Mouse (Mus musculus): ENCODE measurements around the gene Psmb10. TPM values are rescaled to one million over a fixed set of nuclear protein-coding genes. Genes with fewer than 3 reads are reported as not detected.
"Not testable (repeated sequence)": the region's sequence is repeated elsewhere in the genome, so short reads cannot be mapped to it uniquely, and the experiment has no call there.

Psmb10 gene
- 10 to 100 TPM; 22.9 to 26.3 TPM for total RNA-seq (2021)
- long read RNA-seq, experiment 1, transcript Psmb10-201 (8 exons, 1,311 nt) = major isoform, 10 of 14 reads
- long read RNA-seq, experiment 1, partial matches to known transcripts = 1 of 14 reads
- long read RNA-seq, experiment 1, other reads (novel, unspliced or antisense) = 0 of 14 reads
- long read RNA-seq, experiment 2, transcript Psmb10-201 (8 exons, 1,311 nt) = major isoform, 9 of 13 reads
- long read RNA-seq, experiment 2, partial matches to known transcripts = 0 of 13 reads
- long read RNA-seq, experiment 2, other reads (novel, unspliced or antisense) = 2 of 13 reads

GRCm38 (mm10) chr8:105938306-105938669 is at the start of gene Psmb10:
Gene Psmb10 (minus strand): TSS chr8:105938444.
- DNase-seq = no peak

- DNase-seq = not testable (repeated sequence)
Measured at GRCm38 (mm10) chr8:105983406-105983805, 45.2 kb upstream of the Psmb10 start.

DNA sequence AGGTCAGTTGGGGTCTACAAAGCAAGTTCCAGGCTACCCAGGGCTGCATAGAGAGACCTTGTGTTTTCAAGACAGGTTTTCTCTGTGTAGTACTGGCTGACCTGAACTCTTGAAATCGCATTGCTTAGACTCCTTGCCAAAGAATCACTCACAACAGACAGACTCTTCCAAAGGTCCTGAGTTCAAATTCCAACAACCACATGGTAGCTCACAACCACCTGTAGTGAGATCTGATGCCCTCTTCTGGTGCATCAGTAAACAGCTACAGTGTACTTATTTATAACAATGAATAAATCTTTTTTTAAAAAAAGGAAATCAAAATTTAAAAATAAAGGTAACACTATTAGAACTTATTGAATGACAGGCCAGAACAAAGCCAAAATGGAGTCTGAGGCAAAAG is 42.9 kb upstream of the Psmb10 start:
- no peak for DNase-seq

- DNase-seq = no peak
Measured at GRCm38 (mm10) chr8:105979325-105979724, 41.1 kb upstream of the Psmb10 start, which contains the start of gene Dpep3. Gene Dpep3 (minus strand): TSS chr8:105979429.

GRCm38 (mm10) chr8:105975363-105975762 is 37.1 kb upstream of the Psmb10 start:
- DNase-seq = no peak

GRCm38 (mm10) chr8:105971019-105971720 is 32.9 kb upstream of the Psmb10 start:
- no peak for DNase-seq

DNA sequence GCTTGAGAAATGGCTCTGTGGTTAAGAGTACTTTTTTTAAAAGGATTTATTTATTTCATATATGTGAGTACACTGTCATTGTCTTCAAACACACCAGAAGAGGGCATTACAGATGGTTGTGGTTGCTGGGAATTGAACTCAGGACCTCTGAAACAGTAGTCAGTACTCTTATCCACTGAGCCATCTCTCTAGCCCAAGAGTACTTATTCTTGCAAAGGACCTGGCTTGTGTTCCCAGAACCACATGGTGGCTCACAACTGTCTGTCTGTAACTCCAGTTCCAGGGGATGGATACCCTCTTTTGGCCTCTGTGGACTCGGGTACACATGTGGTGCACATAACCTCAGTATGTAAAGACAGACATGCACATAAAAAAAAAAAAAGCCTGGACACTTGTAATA is 31.1 kb upstream of the Psmb10 start:
- DNase-seq = no peak

GRCm38 (mm10) chr8:105966692-105967311 is 28.6 kb upstream of the Psmb10 start:
- DNase-seq = no peak

DNA sequence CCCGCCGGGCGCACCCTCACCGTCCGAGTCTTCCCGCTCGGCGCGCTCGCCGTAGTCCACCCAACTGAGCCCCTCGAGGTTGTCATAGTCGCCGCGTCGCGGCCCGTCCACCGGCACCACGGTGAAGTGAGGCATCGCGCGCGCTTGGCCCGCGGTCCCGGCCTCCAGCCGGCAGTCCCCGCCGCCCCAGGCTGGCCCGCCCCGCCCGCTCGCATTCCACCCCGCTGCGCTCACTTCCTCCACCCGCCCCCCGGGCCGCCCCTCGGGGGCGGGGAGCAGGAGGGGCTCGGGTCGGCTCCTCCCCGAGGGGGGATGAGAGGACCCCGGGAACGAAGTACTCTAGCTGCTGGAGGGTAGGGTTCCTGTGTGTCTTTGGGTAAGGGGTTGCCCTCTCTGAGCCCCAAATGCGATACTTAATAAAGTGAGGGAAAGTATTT is 27.7 kb upstream of the Psmb10 start, which contains the start of gene Slc12a4:
Gene Slc12a4, minus strand, starts transcription at position 193 of the 437 bp plus-strand sequence.
- DNase-seq = peak; percentile 83

DNA sequence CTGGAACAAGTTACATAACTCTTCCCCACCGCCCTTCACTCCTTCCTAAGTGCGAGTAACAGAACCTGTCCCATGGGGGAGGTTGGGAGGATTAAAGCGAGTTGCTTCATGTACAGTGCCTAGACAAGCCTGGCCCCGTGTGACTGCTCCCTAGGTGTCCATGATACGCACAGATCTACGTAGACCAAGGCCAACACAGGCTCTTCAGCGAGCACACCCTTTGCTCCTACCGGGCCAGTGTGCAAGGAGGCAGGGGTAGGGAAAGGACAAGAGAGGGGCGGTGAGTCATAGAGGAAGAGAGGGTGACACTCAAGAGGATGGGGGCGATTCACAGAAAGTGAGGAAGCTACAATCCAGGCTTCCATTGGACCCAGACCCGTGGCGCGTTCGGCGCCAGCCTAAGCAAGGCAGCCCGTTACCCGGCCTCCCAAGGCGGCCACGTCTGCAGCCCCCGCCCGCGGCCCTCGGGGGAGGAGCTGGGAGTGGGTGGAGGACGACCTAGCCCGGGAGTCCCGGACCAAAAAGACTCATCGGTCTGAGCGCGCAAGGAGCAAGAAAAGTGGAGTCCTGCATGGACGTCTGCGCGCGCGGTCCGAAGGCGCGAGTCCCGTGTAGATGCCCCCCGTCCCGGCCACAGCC is 27.1 kb upstream of the Psmb10 start:
- DNase-seq = peak; percentile 68

- no peak for DNase-seq
Measured at GRCm38 (mm10) chr8:105964506-105965265, 26.4 kb upstream of the Psmb10 start.

DNA sequence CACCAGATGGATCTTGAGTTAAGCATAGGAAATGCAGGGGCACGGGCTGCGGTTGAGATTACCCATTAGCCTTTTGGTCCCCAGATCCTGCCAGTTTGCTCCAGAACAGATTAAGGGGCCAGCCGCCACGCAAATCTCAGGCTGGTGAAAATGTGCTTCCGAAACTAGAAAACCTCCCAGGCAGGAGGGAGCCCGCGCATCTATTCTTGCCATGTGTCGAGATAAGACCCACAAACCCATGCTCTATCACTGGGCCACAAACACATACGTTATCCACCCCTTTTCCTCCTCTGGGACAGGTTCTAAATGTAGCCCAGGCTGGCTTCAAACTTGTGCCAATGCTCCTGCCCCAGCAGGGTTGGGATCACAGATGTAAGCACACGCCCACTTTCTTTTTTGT is 23.3 kb upstream of the Psmb10 start:
- DNase-seq = no peak

GRCm38 (mm10) chr8:105961101-105961500 is 22.9 kb upstream of the Psmb10 start:
- DNase-seq = no peak

GRCm38 (mm10) chr8:105959350-105959749 is 21.1 kb upstream of the Psmb10 start:
- peak; percentile 57 for DNase-seq

GRCm38 (mm10) chr8:105957813-105958212 is 19.6 kb upstream of the Psmb10 start:
- no peak for DNase-seq

DNA sequence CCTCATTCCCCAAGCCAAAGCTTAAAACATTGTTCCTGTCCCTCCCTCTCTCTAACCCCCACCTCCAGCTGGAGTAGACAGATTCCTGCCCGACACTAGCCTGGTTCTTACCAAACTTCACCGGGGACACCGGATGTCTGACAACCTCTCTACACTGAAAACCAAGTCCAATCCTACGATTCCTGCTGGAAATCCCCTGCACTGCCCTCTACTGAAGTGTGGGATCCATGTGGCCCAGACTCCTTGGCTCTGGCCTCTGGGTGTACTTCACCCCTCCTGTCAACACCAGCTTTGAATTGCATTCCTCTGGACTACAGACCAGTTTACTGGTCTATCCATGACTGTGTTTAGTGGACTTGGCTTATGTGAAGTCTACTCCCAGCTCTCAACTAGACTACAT is 18.3 kb upstream of the Psmb10 start:
- DNase-seq = no peak

DNA sequence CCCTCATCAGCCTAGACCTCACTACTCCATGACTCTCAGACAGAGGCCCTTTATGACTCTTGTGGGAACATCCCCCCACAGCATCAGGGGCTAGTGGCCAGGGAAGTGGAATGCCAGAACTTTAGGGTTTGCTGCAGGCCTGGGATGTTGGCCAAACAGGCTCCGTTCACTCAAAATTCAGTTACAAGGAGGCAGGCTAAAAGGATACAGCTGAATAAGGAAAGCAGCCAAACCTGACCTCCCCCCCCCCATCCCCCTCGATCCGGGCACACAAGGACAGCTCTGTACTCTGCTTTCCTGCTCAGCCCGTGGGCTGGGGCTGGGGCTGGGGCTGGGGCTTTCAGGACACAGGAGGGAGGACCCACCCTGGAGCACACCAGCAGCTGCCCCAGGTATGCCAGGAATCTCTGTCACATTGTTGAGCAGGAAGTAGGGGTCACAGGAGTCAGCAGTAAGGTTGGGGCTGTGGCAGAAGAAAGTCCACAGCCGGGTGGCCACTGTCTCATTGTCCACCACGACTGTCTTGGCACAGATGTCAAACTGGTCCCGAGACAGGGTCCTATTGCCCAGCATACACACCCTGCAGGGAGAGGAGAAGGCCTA is 12.9 kb upstream of the Psmb10 start:
- DNase-seq = peak; percentile 53

DNA sequence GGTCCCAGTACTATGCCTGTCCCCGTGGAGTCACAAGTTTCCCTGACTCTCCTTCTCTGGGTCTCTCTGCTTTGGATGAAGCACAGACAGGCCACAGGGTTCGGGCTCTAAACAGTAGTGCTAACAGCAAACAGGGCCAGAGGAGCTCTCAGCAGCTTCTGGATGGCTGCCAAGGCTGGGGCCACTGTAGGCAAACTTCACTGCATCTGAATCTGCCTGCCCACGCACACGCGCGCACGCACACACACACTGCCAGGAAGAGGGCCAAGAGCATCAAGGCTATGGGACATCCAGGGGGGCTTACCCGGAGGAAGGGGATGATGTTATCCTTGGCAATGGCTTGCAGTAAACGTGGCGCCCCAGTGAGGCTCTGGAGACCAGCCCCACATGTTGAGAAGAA is 11.1 kb upstream of the Psmb10 start:
- DNase-seq = peak; percentile 53

GRCm38 (mm10) chr8:105943321-105943739 is 5.1 kb upstream of the Psmb10 start, which contains the start of gene Lcat:
Gene Lcat (minus strand): TSS chr8:105943382.
- DNase-seq = no peak

DNA sequence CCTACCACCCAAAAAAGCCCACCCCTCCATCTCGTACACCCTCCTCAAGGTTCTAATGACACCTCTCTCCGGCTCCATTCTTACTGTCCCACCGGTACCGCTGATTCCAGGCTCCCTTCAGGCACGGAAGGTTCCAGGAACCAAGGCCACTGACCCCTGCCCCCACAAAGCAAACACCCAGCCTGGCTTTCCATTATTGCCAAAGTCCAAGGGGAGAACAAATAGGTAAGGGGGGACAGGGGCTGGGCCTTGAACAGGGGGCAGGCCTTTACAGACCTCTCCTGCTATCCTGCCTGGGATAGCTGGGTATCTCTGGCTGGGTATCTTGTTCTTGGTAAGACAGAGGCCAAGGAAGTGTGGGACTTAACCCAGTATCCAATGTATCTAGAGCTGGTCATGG is 4.3 kb upstream of the Psmb10 start:
- DNase-seq = no peak

DNA sequence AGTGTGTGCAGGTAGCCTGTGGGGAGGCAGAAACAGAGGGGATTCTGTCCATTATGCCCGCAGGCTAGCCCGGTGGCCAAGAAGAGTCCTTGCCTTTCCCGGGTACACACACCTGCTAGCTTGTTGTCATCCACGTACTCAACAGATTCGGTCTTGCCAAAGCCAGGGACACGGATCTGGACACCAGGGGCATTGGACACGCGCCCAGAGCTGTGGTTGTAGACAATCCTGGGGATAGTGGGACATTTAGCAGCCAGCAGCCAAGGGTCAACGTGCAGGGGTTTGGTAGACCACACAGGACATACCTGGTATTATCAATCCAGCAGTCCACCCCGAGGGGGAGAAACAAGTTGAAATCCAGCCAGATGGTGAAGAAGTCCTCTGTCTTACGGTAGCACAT is 3.8 kb upstream of the Psmb10 start:
- no peak for DNase-seq

Measured in gastrocnemius, postnatal 10 days (tissue).